Mouse (Mus musculus): ENCODE data around the gene Rps6ka5. TPM values are rescaled to one million over a fixed set of nuclear protein-coding genes. Genes with fewer than 3 reads are reported as not detected.
A peak's percentile ranks its signal among the peaks of the same experiment; 100 is the strongest.

Gene Rps6ka5
- total and polyA plus RNA-seq, 3 experiments: 0.92 to 3.3 TPM; not detected in 1

DNA sequence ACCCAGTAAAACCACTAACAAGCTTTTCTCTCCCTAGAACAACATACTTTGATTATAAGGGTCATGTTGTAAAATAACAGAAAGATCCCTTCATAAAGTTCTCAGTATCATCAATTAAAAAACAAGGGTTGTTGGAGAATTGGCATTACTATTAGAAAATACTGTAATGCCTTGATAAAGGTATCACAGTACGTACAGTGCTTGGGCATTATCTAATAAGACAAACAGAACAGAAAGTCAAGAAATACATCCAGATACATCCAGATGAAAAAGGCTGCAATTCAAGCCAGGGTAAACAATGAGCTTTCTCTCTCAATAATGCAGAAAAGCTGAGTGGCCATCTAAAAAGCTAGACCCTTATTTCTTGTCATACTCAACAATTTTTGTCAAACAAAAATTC, 84.8 kb downstream of the Rps6ka5 start:
- no peak for DNase-seq (ENCODE audit: low read depth, low spot score)
- H3K27me3 ChIP-seq (ENCODE audit: control insufficient read depth in 1 of 2, insufficient read depth in 2 of 2, low read length in 2 of 2): no peaks in the 10 kb centered on the region
- H3K36me3 ChIP-seq (ENCODE audit: control insufficient read depth in 1 of 2, insufficient read depth in 2 of 2, low read length in 2 of 2): peaks cover 0 to under 1% of the 10 kb centered on the region in 2 experiments; a peak in 2 of 4 replicates
- H3K4me3 ChIP-seq (ENCODE audit: control insufficient read depth in 1 of 2, insufficient read depth in 1 of 2, low read depth in 2 of 2, low read length in 2 of 2): no peak overlapping the region
- no peaks in the 10 kb centered on the region for H3K79me2 ChIP-seq (ENCODE audit: control insufficient read depth, insufficient read depth, low read length, poor library complexity)
- no peak overlapping the region for H3K9ac ChIP-seq (ENCODE audit: control insufficient read depth, low read depth, low read length, poor library complexity, severe bottlenecking)
- no peaks in the 10 kb centered on the region for H3K4me1 ChIP-seq (ENCODE audit: control insufficient read depth in 1 of 2, insufficient read depth in 2 of 2, low read length in 2 of 2)
- no peak overlapping the region for H3K27ac ChIP-seq (ENCODE audit: control insufficient read depth, low read depth, low read length)
- TF ChIP-seq POLR2A (IDR thresholded peaks at IDR 0.05; ENCODE audit: control insufficient read depth in 1 of 2, insufficient read depth in 1 of 2, low read depth in 1 of 2, low read length in 2 of 2, poor library complexity in 1 of 2): no peak
- TF ChIP-seq ZNF384 (IDR thresholded peaks at IDR 0.05; ENCODE audit: low read depth, low read length): no peak
- peak in 1 of 2 experiments; percentile 10; a peak in 1 of 4 replicates for TF ChIP-seq EP300 (IDR thresholded peaks at IDR 0.05; ENCODE audit: low read depth in 1 of 2, low read length in 2 of 2)
- H3K9me3 ChIP-seq (replicated peaks; ENCODE audit: insufficient read depth, low read length): no peaks in the 10 kb centered on the region

DNA sequence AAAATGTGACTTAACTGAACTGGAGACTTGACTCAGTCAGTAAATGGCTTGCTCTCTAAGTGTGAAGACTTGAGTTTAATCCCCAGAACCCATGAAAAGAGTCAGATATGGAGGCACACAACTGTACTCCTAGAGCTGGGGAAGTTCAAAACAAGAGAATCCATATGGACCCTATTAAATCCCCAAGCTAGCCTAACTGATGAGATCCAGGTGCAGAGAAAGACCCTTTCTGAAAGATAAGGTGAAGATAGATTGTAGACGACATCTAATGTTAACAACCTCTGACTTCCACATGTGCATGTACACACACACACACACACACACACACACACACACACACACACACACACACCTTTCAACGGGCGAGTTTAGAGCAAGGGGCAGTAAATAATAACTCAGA, 86.1 kb downstream of the Rps6ka5 start:
- Histone ChIP-seq H3K36me3 (ENCODE audit: control insufficient read depth in 1 of 2, insufficient read depth in 2 of 2, low read length in 2 of 2) (peaks cover 0 to 12% of the 10 kb centered on the region in 2 experiments; a peak in 2 of 4 replicates), H3K4me1 (ENCODE audit: control insufficient read depth in 1 of 2, insufficient read depth in 2 of 2, low read length in 2 of 2) (peaks cover 2 to 9% of the 10 kb centered on the region in 2 experiments; a peak in 3 of 4 replicates), H3K27ac (ENCODE audit: control insufficient read depth, low read depth, low read length) (no peak overlapping the region), H3K27me3 (ENCODE audit: control insufficient read depth in 1 of 2, insufficient read depth in 2 of 2, low read length in 2 of 2) (no peaks in the 10 kb centered on the region), H3K4me3 (ENCODE audit: control insufficient read depth in 1 of 2, insufficient read depth in 1 of 2, low read depth in 2 of 2, low read length in 2 of 2) (no peak overlapping the region), H3K9me3 (replicated peaks; ENCODE audit: insufficient read depth, low read length) (no peaks in the 10 kb centered on the region), H3K79me2 (ENCODE audit: control insufficient read depth, insufficient read depth, low read length, poor library complexity) (no peaks in the 10 kb centered on the region), H3K9ac (ENCODE audit: control insufficient read depth, low read depth, low read length, poor library complexity, severe bottlenecking) (no peak overlapping the region)
- no peak for DNase-seq (ENCODE audit: low read depth, low spot score)
- TF ChIP-seq HCFC1 (IDR thresholded peaks at IDR 0.05; ENCODE audit: low read depth, low read length) (no peak), SMC3 (IDR thresholded peaks at IDR 0.05; ENCODE audit: low read depth, low read length) (no peak), SIN3A (IDR thresholded peaks at IDR 0.05; ENCODE audit: low read length) (no peak), RCOR1 (IDR thresholded peaks at IDR 0.05; ENCODE audit: low read depth, low read length) (no peak), ELF1 (IDR thresholded peaks at IDR 0.05; ENCODE audit: low read depth, low read length) (no peak), E2F4 (IDR thresholded peaks at IDR 0.05; ENCODE audit: borderline replicate concordance, low read depth, low read length) (no peak), NRF1 (IDR thresholded peaks at IDR 0.05; ENCODE audit: insufficient read depth, low read depth, low read length, poor library complexity, severe bottlenecking) (no peak), POLR2A (IDR thresholded peaks at IDR 0.05; ENCODE audit: control insufficient read depth in 1 of 2, insufficient read depth in 1 of 2, low read depth in 1 of 2, low read length in 2 of 2, poor library complexity in 1 of 2) (no peak), MAZ (IDR thresholded peaks at IDR 0.05; ENCODE audit: low read depth, low read length) (no peak), ZKSCAN1 (IDR thresholded peaks at IDR 0.05; ENCODE audit: low read depth, low read length) (no peak), CTCF (IDR thresholded peaks at IDR 0.05 in 2 of 3, conservative IDR thresholded peaks at IDR 0.05 in 1 of 3; ENCODE audit: control insufficient read depth in 1 of 3, insufficient read depth in 1 of 3, low read depth in 2 of 3, low read length in 3 of 3, poor library complexity in 1 of 3, severe bottlenecking in 1 of 3) (no peak), POLR2AphosphoS2 (IDR thresholded peaks at IDR 0.05; ENCODE audit: low read length) (no peak), MYB (IDR thresholded peaks at IDR 0.05; ENCODE audit: low read depth, low read length) (no peak)

DNA sequence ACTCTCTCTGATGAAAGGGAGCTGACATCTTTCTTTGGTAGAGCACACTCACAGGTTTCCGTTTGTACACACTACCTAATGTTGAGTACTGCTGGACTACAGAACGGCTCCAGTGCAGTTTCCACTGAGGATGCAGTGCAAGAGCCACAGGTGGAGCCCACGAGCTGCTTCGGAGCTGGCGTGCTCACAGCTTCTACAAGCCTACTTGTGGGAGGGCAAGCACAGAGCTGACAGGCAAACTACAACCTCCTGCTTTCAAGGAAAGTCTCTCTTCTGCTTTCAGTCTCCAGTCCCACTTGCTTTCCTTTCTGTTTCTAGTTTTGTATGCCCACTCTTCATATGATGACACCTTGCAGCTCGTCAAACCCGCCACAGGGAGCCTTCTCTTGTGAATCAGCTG, 87.1 kb downstream of the Rps6ka5 start:
- no peak overlapping the region for H3K27ac ChIP-seq (ENCODE audit: control insufficient read depth, low read depth, low read length)
- peaks cover 3 to 9% of the 10 kb centered on the region in 2 experiments; a peak in 3 of 4 replicates for H3K4me1 ChIP-seq (ENCODE audit: control insufficient read depth in 1 of 2, insufficient read depth in 2 of 2, low read length in 2 of 2)
- H3K27me3 ChIP-seq (ENCODE audit: control insufficient read depth in 1 of 2, insufficient read depth in 2 of 2, low read length in 2 of 2): no peaks in the 10 kb centered on the region
- H3K9ac ChIP-seq (ENCODE audit: control insufficient read depth, low read depth, low read length, poor library complexity, severe bottlenecking): no peak overlapping the region
- H3K4me3 ChIP-seq (ENCODE audit: control insufficient read depth in 1 of 2, insufficient read depth in 1 of 2, low read depth in 2 of 2, low read length in 2 of 2): no peak overlapping the region
- H3K9me3 ChIP-seq (replicated peaks; ENCODE audit: insufficient read depth, low read length): no peaks in the 10 kb centered on the region
- TF ChIP-seq MYC (IDR thresholded peaks at IDR 0.05; ENCODE audit: low read depth, low read length): no peak
- TF ChIP-seq POLR2AphosphoS2 (IDR thresholded peaks at IDR 0.05; ENCODE audit: low read length): no peak
- TF ChIP-seq SIN3A (IDR thresholded peaks at IDR 0.05; ENCODE audit: low read length): no peak
- TF ChIP-seq SMC3 (IDR thresholded peaks at IDR 0.05; ENCODE audit: low read depth, low read length): no peak
- TF ChIP-seq USF1 (IDR thresholded peaks at IDR 0.05; ENCODE audit: low read depth, low read length): no peak
- no peak for TF ChIP-seq ZKSCAN1 (IDR thresholded peaks at IDR 0.05; ENCODE audit: low read depth, low read length)
- TF ChIP-seq ZNF384 (IDR thresholded peaks at IDR 0.05; ENCODE audit: low read depth, low read length): no peak
- no peak for TF ChIP-seq RCOR1 (IDR thresholded peaks at IDR 0.05; ENCODE audit: low read depth, low read length)
- no peak for DNase-seq (ENCODE audit: low read depth, low spot score)
- H3K79me2 ChIP-seq (ENCODE audit: control insufficient read depth, insufficient read depth, low read length, poor library complexity): no peaks in the 10 kb centered on the region
- H3K36me3 ChIP-seq (ENCODE audit: control insufficient read depth in 1 of 2, insufficient read depth in 2 of 2, low read length in 2 of 2): peaks cover 0 to 16% of the 10 kb centered on the region in 2 experiments; a peak in 2 of 4 replicates

All from MEL (cell line).